Mouse (Mus musculus): ENCODE results near the gene Twf2. TPM values are rescaled to one million over a fixed set of nuclear protein-coding genes. Genes with fewer than 3 reads are reported as not detected.
"Not testable (repeated sequence)": the region's sequence is repeated elsewhere in the genome, so short reads cannot be mapped to it uniquely, and the experiment has no call there.

Gene Twf2
- 100 to 1,000 TPM; 144 to 147 TPM for polyA plus RNA-seq (2017; shearing (Covaris generic))

GRCm38 (mm10) chr9:106202819-106203636, at the start of gene Twf2:
Gene Twf2, plus strand, starts transcription at chr9:106203108.
- ATAC-seq, result peak; percentile 78

GRCm38 (mm10) chr9:106154106-106154505, 48.8 kb upstream of the Twf2 start:
- no peak for ATAC-seq

- no peak for ATAC-seq
These were observed 46.5 kb upstream of the Twf2 start for GRCm38 (mm10) chr9:106156419-106156818.

- no peak for ATAC-seq
These were observed 45.8 kb upstream of the Twf2 start for GRCm38 (mm10) chr9:106156921-106157622.

- ATAC-seq, result no peak
These were observed 45.3 kb upstream of the Twf2 start for GRCm38 (mm10) chr9:106157623-106157925.

DNA sequence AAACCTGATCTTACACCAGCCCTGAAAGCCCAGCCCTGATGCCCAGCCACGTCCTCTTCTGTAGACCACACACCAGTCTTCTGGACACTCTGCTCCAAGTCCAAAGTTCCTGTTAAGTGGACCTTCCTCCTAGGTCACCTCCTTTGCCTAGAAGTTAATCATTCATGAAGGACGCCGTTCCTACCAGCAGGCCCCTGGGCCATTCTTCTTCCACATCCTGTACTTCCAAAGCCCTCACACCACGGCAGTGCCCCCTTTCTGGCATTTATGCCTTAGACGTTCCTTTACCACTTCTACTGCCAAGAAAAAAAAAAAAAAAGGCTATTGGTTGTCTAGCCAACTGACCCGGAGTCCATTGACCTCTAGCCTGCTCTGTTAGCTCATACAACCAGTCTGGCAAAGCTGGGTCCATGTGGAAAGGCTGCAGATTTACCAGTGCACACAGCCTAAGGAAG, 44.8 kb upstream of the Twf2 start, which contains the start of gene Glyctk:
TSS of gene Glyctk (minus strand) at position 102 of the 455 bp plus-strand sequence.
- no peak for ATAC-seq

- no peak for ATAC-seq
These were observed 43.7 kb upstream of the Twf2 start for GRCm38 (mm10) chr9:106159237-106159636.

DNA sequence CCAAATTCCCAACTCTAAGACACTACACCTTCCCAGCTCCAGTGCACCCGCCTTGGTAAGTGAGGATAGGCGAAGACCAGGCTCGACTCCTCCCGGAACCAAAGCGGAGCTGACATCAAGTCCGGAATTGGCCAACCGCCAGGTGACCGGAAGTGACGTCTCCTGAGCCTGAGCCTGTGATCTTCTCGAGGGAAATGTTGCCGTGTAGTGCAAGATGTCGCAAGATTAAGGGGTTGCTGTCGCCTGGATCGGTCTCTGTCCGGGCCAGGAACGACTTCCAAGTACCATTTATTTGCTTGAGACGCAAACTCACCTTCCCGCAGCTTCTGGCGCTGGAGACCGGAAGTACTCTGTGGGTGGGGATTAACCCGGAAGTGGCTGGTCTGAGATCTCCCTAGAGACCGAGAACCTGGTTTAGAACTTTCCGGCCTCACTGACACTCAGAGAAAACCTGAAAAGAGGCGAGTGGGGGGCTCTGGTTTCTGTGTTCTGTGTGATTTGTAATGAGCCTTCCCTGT, 43.1 kb upstream of the Twf2 start:
- ATAC-seq, result peak; percentile 91

DNA sequence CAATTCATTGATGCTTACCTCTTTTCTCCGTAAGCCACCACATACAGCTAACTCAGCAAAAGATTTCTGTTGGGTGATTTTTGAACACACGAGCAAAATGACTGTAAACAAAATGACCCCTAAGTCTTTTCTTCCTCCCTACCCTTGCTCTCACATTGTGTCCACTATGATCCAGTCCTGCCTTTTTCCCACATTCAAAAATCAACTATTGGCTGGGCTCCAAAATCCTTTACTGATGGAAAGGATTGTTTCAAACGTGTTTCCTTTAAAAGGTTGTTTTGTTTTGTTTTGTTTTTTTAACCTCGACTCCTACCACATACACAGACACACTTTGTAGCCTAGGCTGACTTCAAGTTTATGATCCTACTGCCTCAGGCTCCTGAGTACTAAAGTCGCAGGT, 42.5 kb upstream of the Twf2 start:
- no peak for ATAC-seq

DNA sequence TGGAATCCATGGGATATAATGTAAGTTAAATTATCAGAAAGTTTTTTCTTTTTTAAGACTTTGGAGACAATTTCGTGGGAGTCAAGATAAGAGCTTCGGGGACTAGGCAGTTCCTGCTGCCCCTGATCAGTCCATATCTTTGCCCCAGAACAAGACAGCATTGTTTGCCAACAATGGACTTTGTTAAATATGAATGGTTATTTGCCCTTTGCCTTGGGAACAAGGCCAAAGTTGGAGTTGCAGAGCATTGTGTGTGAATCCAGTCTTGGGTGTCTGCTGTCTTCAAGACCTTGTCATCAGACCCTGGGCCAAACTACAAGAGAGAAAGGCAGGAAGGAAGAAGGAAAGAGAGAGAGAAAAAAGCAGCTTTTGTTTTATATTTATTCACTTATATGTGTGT, 36.2 kb upstream of the Twf2 start:
- no peak for ATAC-seq

GRCm38 (mm10) chr9:106167241-106167640, 35.7 kb upstream of the Twf2 start:
- no peak for ATAC-seq

- no peak for ATAC-seq
These were observed 35.2 kb upstream of the Twf2 start for GRCm38 (mm10) chr9:106167703-106168102.

GRCm38 (mm10) chr9:106169006-106169405, 33.9 kb upstream of the Twf2 start:
- not testable (repeated sequence) for ATAC-seq

DNA sequence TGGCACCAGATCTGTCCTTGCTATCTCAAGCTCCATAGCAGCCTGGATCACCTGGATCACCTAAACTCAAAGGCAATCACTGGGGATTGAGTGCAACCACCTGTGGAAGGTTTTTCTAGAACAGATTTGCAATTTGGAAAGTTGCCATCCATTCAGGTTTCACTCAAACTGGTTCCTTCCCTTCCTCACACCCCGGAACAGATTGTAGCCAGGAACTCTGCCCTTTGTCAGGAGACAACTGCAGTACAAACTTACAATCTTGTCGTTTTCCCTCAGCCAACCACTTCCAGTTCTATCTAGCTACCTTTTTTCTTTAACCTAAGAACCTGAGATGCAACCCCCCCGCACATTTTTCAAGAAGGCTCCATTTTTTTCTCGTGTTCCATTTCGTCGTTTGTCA, 33.0 kb upstream of the Twf2 start:
- no peak for ATAC-seq

GRCm38 (mm10) chr9:106170556-106171345, 32.2 kb upstream of the Twf2 start, which contains the start of gene Wdr82:
Gene Wdr82, plus strand, starts transcription at chr9:106170928.
- peak; percentile 77 for ATAC-seq

DNA sequence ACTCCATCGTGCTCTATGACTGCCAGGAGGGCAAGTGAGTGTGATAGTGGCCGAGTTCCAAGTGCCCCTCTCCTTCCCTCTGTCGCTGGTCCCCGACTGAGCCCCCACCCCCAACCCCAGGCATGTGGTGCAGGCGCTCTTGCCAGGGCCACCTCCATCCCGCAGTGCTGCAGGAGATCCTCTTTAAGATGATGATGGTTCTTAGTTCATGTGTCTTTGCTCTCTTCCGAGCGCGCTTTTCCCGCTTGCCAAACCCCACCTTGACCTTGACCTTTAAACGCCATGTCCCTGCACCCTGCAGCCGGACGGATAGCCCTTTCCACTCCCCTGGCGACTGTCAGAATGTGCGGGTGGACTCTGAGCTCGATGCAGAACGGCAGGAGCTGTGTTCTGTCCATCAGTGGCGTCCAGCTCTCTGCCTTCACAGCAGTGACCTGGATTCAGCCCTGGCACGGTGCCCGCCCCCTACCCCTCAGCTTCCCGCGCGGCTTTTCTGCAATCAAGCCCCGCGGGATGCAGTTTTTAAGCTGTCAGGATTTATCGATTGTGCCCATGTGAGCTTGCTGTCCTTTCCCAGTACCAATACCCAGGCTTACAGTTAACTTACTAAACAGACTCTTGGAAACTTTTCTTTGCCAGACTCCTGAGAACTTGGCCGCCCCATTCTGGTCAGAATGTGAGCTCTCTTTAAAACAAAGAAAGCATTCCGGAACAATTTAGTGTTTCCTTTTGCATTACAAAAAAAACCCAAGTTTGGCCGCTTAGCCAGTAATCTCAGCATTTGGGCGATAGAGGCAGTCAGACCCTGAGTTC, 31.4 kb upstream of the Twf2 start:
- peak; percentile 8 for ATAC-seq

GRCm38 (mm10) chr9:106172527-106172926, 30.4 kb upstream of the Twf2 start:
- ATAC-seq, result no peak

DNA sequence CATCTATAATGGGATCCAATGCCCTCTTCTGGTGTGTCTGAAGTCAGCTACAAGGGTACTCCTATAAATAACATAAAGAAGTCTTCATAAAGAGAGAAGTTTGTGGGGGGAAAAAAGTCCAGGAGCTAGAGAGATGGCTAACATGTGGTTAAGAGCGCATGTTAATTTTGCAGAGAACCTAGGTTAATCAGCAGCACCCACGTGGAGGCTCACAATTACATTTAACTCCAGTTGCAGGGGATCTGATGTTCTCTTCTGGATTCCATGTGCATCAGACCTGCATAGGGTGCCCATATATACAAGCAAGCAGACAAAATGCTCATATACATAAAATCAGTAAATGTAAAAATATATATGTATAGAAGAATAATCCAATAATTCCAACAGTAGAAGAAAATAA, 29.5 kb upstream of the Twf2 start:
- no peak for ATAC-seq

DNA sequence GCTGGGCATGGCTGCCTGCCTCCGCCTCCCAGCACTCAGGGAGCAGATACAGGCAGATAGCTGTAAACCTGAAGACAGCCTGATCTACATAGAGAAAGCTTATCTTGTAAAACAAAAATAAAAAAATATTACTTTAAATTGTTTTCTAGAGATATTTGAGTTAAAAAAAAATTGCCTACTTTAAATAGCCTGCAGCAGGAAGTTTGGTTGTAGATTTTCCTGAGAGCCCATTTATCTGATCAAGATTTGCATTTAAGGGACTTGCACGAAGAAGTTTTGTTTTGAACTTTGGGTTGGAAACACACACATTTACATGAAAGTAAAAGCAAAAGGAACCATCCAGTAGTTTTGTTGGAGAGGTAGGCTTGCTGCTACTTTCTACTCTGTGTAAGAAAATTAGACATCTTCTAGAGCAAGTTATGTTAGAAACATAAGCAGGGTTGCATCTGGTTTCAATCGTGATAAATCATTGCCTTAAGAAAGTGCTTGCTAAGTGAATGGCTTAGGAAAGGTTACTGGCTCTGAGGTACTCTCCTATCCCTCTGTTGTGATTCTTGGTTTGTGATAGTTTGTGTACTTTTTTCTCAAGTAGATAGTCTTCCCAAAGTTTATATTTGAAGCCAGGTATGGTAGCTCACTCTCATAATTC, 27.2 kb upstream of the Twf2 start:
- ATAC-seq, result no peak

DNA sequence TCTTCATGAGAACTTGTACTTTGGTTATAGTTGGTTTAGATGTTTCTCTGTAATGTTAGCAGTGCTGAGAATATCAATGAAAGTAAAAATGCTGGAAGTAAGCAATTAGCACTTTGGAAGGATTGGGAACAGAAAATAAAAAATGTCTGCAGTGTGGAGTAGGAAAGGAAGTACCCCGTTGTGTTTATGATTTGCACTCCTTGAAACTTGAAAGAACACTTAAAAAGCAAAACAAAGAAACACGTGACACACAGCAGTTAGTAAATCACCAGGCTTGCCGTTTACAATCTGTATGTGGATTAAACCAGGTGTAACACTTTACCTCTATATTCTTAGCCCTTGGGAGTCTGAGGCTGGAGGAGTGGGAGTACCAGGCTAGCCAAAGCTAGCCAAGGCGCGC, 26.1 kb upstream of the Twf2 start:
- peak; percentile 14 for ATAC-seq

DNA sequence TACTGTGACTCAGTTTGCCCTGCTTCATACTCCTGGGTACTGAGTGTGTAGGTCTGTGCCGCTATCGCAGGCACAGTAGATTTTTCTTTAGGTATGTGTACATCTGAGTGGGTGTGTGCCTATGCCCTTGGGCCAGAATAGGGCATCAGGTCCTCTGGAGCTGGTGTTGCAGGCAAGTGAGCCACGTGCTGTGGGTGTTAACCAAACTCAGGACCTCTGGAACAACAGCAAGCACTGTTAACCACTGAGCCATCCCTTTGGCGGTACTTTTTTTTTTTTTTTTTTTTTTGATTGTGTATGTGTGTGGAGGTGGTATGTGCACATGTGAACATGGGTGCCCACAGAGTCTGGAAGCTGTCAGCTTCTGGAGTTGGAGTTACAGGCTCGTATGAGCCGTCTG, 25.1 kb upstream of the Twf2 start:
- ATAC-seq, result no peak
